Mouse (Mus musculus) splenic B cell, adult 2 months (primary cell): ENCODE measurements around the gene Popdc2.
A peak's percentile ranks its signal among the peaks of the same experiment; 100 is the strongest.

Source experiments
- DNase-seq: peaks from one replicate; pipeline ENCODE4 v3.0.0-alpha.2; 2011; ENCODE audit warnings: low read depth, low spot score
- H3K27me3 ChIP-seq: 2 replicates; pipeline ENCODE4 v1.6.1; 2012; ENCODE audit warnings: mild to moderate bottlenecking, low read length, moderate library complexity, mixed read lengths; ENCODE audit not compliant: control insufficient read depth, poor library complexity, insufficient read depth, severe bottlenecking
- H3K36me3 ChIP-seq: 2 replicates; pipeline ENCODE4 v1.6.1; 2012; ENCODE audit warnings: mild to moderate bottlenecking, low read length, moderate library complexity, mixed read lengths; ENCODE audit not compliant: control insufficient read depth, poor library complexity, insufficient read depth, severe bottlenecking

Popdc2 gene

DNA sequence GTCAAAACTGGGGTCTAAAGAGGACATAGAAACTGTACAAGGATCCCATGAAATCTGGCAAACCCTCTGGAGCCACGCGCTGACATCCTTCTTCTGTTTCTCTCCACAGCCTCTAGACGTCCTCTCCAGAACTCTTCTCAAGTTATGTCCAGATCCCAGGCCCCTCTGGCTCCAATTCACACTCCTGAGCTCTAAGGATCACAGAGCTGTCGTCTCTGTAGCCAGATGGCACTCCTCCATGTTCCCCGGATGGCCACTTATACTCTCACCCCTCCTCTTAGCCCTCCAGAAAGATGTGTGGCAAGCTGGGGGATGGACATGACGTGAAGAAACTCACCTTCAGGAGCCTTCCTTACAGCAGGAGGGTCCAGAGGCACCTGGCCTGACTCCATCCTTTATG, 15.5 kb downstream of the Popdc2 start:
- no peaks in the 10 kb centered on the region for H3K27me3 ChIP-seq
- no peaks in the 10 kb centered on the region for H3K36me3 ChIP-seq
- no peak for DNase-seq

DNA sequence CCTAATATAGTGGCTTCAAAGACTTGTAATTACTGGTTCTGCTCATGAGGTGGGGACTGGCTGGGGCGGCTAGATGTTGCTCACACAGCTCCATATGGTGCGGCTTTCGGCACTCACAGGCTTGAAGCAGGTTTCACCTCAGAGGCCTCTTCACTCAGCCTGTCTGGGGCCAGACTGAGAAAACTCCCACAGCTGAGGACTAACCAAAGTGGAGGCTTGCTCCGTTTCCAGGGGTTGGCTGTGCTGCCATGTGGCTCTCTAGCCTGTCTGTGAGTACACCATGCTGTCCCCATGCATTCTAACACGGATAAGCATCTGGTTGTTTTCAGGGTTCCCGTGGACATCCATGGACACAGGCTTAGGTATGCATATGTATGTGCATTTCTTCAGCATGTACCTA, 16.6 kb downstream of the Popdc2 start:
- H3K36me3 ChIP-seq = no peaks in the 10 kb centered on the region
- DNase-seq = no peak
- no peaks in the 10 kb centered on the region for H3K27me3 ChIP-seq

DNA sequence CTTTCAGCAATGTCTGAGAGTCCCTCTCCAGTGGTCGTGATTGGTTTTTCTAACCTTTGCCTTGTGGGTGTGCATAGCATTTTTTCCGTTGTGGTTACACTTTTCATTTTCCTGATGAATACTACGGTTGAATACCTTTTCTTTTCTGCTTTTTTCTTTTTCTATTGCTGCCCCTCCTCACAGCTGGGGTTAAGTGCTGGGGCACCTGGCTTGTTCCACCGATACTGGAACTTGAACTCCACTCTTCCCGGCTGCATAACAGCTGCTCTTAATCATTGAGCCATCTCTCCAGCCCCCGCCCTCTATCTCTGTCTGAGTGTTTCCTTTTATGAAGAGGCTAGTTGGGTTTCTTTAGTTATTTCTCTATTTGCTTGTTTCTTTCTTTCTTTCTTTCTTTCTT, 17.1 kb downstream of the Popdc2 start:
- Histone ChIP-seq H3K27me3 (no peaks in the 10 kb centered on the region), H3K36me3 (no peaks in the 10 kb centered on the region)
- DNase-seq = no peak

DNA sequence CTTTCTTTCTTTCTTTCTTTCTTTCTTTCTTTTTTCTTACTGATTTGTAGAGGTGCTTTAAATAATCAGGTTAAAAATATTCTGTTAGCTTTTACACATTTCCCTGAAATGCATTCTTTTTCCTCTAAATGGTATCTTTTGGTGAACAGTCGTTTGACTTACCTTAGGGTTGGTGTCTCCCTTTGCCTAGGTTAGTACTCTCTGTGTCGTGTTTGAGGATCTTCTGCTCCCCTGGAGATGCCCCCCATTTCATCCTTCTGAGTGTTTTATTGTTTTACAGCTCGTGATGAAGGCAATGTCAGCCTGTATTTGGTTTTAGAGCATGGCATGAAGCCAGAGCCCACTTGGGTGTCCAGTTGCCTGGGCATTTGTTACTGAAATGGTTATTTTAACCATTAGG, 17.5 kb downstream of the Popdc2 start:
- DNase-seq = no peak
- no peaks in the 10 kb centered on the region for H3K27me3 ChIP-seq
- no peaks in the 10 kb centered on the region for H3K36me3 ChIP-seq

DNA sequence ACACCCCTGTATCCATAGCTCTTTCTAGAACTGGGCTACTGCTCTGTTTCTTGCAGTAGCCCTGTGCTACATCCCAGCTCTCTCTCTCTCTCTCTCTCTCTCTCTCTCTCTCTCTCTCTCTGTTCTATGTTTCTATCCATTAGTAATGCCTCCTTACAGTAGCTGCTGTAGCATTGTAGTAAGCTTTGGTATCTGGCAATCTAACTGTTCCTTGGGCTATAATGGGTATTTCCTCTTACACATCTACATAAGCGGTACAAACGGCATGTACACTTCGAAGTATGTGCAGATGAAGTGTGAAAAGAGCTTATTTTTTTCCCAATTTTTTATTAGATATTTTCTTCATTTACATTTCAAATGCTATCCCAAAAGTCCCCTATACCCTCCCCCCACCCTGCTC, 17.9 kb downstream of the Popdc2 start:
- Histone ChIP-seq H3K27me3 (no peaks in the 10 kb centered on the region), H3K36me3 (no peaks in the 10 kb centered on the region)
- no peak for DNase-seq

DNA sequence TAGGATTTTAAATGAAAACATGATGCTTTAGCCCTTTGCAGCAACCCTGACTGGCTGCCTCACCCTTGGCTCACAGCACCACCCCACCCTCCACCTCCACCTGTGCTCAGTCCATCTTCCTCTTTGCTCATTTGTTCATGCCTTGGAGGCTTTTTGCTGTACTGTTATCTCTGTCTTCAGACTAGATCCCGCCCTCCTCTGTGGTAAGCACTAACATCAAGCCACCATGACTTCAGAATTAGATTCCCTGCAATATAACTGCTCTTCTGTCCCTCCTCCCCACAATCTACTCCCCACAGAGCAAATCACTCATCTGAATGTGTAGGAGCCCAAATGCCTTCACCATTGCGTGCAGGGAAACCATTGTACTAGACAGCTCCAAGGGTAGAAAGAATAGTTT, 21.7 kb downstream of the Popdc2 start:
- Histone ChIP-seq H3K36me3 (no peaks in the 10 kb centered on the region), H3K27me3 (no peaks in the 10 kb centered on the region)
- no peak for DNase-seq

DNA sequence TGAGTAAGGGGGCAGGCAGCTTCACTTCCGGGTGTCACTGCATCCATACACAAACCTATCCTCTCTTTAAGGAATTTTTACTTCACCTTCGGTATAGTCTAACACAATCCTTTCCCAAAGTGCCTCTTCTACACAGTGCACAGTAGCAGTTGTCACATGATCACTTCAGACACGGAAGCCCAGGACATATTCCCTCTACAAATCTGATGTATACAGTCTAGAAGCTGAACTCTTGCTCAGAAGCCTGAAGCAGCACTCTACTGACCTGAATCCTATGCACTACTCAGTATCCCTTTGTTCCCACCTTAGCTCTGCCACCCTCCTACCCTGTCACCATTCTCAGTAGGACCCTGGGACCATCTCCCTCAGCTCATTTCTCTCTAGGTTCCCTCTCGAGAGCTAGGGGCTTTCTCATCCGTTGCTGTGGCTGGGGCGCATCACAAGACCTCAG, 23.2 kb downstream of the Popdc2 start:
- Histone ChIP-seq H3K27me3 (no peaks in the 10 kb centered on the region), H3K36me3 (no peaks in the 10 kb centered on the region)
- DNase-seq = no peak

DNA sequence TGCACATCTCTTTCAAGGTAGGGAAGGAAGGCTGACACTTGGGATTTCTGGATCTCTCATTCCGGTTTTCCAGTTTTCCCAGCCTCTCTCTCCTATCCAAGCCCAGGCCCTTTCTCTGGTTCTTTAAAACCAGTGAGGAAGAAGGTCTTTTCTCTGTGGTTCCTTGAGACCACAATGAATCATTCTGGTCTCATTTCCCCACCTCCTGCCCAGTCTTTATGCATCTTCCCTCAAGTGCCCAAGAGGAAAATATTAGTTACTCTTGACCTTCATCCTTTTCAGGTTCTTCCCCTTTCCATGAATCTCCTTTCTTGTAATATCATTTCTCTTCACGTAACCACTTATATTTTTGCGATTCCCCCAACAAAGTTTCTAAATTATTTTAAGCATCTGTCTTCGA, 23.7 kb downstream of the Popdc2 start:
- Histone ChIP-seq H3K27me3 (no peaks in the 10 kb centered on the region), H3K36me3 (no peaks in the 10 kb centered on the region)
- DNase-seq = no peak

DNA sequence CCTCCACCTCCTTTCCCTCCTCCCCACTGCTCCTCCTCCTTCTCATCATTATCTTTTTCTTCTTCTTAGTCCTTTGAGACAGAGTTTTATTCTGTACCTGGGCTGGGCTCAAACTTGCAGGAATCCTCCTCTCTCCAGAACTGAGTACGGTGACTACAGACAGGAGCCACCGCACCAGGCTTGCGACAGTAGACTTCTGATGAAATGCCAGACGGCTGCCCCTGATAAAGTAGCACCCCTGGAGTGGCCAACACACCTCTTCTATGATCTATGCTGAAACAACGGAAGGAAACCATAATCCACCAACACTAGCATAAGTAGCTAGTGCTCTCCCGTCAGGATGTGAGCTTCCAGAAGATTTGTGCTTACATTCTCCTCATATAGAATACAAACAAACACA, 25.4 kb downstream of the Popdc2 start:
- Histone ChIP-seq H3K36me3 (no peaks in the 10 kb centered on the region), H3K27me3 (no peaks in the 10 kb centered on the region)
- no peak for DNase-seq

DNA sequence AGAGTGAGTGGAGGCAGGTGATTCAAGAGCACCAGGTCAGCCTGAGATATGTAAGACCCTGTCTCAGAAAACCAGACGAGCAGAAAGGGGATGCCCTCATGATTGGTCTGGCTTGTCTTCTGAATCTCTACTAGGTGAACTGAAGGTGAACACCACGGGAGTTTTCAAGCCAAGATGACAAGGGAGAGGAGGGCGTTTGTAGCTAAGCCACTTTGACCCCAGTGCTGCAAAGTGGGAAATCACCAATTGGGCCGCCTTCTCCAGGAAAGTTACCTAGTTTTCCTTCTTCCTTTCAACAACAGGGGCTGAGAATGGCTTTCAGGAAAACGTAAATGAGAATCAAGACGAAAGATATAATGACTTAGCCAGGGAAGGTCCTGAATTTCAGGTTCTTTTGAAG, 26.7 kb downstream of the Popdc2 start:
- H3K27me3 ChIP-seq = no peaks in the 10 kb centered on the region
- no peaks in the 10 kb centered on the region for H3K36me3 ChIP-seq
- DNase-seq = no peak

DNA sequence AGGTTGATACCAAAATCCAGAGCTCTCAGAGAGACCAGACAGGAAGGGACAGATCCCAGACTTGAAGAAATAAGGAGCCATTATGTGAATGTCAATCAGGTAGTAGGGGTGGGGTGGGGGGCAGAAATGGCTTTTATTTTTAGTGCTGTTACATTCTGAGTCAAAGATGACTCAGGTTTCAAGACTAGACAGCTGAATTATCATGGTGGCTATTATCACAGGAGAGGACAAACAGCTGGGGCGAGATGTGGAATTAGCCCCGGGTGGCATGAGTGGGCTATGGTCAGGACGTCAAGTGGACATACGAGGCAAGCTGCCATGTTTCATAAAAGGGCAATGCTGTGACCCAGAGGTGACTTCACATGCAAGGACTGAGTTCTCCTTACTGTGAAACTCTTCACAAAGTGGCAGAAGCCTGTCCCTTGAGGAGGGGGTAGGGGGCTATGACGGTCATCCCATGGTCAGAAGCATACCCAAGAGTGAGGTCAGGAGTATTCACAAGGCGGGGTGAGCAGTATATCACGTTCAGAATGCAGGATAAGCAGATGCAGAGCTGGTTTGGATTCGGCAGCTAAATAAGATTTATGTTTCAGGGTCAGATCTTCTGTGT, 27.4 kb downstream of the Popdc2 start:
- no peaks in the 10 kb centered on the region for H3K36me3 ChIP-seq
- H3K27me3 ChIP-seq = no peaks in the 10 kb centered on the region
- DNase-seq = no peak

DNA sequence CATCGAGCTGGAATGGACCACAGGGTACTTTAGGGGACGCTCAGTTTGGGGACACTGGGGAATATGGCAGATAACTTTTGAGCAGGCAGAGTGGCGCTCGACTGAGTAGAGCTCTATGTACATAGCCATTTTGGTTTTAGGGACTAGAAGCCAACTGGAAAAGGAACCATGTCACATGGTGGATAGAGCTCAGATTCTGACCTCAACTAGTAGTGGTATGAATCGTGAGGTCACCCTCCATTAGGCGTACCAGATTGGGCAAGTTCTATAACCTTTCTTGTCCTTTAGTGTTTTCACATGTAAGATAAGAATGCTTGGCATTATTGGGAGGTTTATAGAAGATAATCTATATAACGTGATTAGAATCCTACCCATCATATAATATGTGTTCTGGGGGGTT, 28.3 kb downstream of the Popdc2 start:
- no peak for DNase-seq
- Histone ChIP-seq H3K27me3 (no peaks in the 10 kb centered on the region), H3K36me3 (no peaks in the 10 kb centered on the region)

DNA sequence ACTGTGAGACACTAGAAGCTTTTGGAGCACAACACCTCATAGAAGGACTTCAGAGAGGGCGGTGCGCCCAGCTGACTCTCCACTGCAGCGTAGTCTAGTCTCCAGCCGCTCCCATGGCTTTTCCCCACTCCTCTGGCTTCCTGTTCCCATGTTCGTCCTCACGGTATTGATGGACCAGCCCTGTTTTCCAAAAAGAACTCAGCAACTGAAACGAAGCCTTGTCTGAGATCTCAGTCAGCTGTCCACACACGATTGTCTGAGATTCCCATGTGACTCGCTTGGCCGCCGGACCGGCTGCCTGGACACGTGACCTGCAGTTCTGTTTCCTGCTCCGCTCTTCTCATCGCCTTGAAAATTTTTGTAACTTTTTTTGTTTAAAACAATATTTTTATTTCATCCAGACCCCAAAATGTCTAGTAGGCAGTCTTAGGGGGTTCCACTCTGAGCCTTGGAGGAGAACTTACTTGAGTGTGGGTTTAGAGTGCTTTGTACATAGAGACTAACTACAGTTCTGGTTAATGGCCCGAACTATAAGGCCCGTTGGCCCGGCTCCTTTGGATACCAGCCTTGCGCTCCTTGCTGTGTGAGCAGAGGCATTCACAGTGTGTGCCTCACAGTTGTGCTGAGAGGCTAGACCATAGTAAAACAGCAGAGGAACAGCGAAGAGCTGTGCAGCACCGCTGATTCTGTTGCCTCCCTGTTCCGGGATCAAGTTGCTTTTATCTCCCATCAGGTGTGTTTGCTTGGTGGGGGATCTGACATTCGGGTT, 30.3 kb downstream of the Popdc2 start:
- no peaks in the 10 kb centered on the region for H3K27me3 ChIP-seq
- H3K36me3 ChIP-seq = no peaks in the 10 kb centered on the region
- no peak for DNase-seq

DNA sequence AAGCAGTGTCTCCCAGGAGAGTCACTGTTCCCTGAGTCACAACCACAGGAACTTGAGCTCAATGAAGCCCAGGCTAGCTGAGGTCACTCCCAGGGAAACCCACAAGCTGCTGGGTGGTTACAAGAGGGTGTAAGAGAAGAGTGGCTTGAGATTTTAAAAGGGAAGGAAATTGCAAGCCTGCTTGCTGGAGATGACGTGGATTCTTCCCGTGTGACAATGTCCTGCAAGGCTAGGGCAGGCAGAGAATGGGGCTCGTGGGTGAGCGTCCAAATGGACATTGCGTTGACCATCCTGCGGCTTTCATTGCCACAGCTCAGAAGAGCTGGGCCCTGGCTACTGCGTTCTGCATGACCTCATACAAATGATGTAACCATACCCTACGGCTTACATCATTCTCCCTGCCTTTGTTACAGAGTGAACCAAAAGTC, 32.2 kb downstream of the Popdc2 start:
- no peak for DNase-seq
- Histone ChIP-seq H3K36me3 (no peaks in the 10 kb centered on the region), H3K27me3 (no peaks in the 10 kb centered on the region)

DNA sequence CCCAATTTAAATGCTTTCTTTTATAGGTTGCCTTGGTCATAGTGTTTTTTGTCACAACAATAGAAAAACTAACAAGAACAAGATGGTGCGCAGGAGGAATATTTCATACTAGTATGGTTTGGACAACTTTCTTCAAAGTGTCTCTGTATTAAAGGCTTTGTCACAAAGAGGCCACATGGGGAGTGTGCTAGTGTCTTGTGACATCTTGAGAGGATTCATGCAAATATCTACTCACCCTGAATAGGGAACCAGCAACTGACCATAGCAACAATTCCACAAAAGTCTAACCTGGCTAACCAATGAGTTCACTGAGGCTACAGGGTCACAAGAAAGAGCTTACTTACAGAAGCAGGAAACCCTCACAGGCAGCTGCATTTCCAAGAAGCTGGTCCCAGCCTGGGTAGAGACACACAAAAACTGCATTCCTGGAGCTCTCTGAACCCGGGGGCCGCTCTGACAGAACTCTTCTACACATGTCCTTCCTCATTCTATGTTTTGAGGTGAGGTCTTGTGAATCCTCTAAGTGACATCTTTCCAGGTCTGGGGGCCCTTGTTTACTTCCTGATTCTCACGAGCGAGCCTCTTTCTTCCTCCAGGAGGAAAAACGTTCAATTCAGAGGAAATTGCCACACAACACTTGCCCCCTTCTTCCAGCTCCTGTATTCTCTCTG, 33.2 kb downstream of the Popdc2 start:
- DNase-seq = peak; percentile 45
- no peaks in the 10 kb centered on the region for H3K27me3 ChIP-seq
- no peaks in the 10 kb centered on the region for H3K36me3 ChIP-seq
